Mouse (Mus musculus) thymus, postnatal 0 days (tissue): Measurements from ENCODE around the gene Nr1h4. TPM values are rescaled to one million over a fixed set of nuclear protein-coding genes. Genes with fewer than 3 reads are reported as not detected.

Source experiments
- DNase-seq: peaks from one replicate; pipeline ENCODE4 v3.0.0-alpha.2; 2015; ENCODE audit warnings: low spot score
- polyA plus RNA-seq: library from polyadenylated mRNA; unstranded; fragments of >200 nt; fragmentation: Nextera tagmentation; extraction: Ambion mirVana; gene quantifications from 2 replicates; pipeline ENCODE4 v1.2.1, GENCODE M21; 2015

The Nr1h4 gene
- polyA plus RNA-seq, 1 experiment from 2014 or later: 0.20 TPM

DNA sequence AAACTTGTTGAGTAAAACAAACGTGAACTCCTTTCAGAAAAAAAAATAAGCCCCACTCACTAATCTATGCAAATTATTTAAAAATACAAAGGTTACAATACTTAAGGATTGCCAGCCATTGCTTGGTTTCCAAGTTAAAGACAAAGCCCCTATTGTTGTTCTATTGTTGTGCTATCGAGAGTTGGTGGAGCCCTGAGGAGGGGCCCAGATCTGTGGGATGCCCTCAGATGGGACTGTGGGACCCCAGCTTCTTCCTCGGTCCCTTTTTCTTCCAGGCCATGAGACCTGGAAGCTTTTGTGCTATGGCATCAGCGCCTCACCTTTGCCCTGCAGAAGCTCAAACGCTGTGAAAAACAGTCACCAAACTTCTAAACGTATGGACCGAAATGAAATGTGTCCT, 51.7 kb downstream of the Nr1h4 start:
- no peak for DNase-seq

DNA sequence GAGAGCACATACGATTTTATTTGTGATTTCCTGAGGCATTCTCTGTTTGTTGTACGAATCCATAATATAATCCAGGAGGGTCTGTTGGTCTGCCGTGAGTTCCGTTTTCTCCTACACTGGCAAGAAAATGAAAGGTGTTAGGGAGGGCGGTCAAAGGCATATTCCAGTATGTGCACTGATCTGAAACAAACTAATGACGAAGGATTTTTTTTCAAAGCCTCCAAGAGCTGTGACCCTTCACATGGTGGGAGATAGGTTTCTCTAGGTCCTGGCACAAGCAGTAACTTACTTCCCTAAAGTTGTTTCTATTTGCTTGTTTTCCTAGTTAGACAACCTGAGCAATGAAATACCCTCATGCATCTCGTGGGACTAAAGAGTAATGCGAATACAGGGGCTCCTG, 54.6 kb downstream of the Nr1h4 start:
- DNase-seq: no peak

GRCm38 (mm10) chr10:89470596-89471353, 62.6 kb downstream of the Nr1h4 start:
- no peak for DNase-seq

DNA sequence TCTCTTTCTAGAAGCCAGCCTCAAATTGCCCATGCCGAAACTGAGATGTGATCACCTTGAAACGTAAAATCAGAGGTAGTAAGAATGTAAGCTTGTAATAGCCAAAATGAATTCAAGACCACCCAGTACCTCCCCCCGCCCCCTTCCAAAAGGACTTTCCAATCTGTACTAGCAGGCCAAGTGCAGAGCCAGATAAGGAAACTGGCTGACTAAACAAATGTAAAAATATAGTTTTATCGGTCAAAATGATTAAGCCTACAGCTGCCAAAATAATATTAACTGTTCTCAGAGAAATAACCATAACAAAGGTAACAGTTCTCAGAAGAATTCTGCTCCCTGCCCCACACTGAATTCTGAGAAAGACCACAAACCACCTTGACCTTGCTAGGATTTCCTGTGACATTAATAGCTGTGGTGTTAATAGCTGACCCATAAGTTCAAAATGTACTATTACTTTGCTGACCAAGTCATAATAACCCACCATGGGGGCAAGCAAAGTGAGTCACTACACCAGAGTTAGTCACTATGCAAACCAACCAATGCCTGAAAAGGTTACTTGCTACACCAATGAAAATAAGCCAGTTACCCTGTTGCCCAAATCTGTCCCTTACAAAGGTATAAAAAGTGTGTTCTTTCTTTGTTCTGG, 68.5 kb downstream of the Nr1h4 start:
- no peak for DNase-seq

- peak; percentile 57 for DNase-seq
Measured at GRCm38 (mm10) chr10:89462890-89463289, 70.5 kb downstream of the Nr1h4 start.

GRCm38 (mm10) chr10:89461856-89462507, 71.4 kb downstream of the Nr1h4 start:
- peak; percentile 94 for DNase-seq

GRCm38 (mm10) chr10:89460972-89461371, 72.4 kb downstream of the Nr1h4 start:
- DNase-seq: no peak

DNA sequence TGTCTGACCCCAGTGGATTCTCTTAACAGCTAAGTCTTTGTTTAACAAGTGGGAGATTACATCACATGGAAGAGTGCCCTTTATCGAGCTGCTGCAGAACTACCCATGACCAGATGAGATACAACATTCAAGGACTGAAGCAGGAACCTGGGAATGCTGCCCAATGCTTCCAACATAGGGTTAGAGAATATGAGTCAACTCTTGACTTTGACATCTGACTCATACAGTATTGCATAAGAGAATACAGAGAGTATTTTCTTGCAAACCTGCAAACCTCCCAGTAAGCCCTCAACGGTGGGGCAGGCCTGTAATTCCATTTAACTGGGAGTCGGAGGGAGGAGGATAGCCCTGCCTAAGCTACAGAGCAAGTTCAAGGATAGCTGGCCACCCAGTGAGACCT, 74.6 kb downstream of the Nr1h4 start:
- DNase-seq: no peak

DNA sequence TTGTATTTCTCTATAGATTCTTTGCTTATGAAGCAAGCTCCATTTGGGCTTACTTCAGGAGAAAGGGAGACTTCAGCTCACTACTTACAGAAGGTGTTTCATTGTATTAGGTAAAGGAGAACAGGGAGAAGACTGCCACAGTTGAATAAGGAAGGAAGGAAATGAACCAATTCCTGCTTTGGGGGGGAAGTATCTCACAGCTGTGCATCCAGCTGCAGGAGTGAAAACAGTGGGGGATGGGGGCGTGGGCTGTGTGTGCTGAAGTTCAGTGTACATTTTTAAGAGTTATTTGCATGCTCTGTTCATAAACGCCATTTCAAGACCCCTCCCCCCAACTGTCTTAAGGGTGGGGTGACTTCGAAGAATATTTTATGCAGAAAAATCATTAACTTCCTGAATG, 79.6 kb downstream of the Nr1h4 start:
- DNase-seq: peak; percentile 14

DNA sequence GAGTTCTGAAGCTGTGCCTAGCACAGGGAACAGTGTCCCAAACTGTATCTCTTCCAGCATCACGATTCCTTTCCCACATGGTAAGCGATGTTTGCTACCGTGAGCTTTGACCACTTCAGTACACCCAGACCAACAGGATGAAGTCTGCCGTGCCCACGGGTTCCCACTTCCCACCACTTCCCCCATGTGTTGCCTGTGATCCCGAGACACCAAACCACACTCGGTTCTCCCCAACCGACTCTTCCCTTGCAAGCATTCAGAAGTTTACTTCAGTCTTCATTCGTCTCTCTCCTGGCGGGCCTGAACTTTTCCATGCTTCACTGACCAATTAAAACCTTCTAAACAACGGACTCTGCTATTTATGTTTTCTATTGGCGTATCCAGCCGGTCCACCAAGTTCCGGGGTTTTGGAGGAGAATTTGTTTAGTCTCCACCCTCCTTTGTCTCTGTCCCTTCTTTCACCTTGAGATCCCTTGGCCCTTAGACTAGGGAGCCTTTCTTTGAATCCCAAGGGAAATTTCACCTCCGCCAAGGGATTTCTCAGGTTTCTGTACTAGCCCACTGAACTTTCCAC, 80.2 kb downstream of the Nr1h4 start:
- DNase-seq: no peak

- DNase-seq: no peak
Measured at GRCm38 (mm10) chr10:89450411-89450810, 83.0 kb downstream of the Nr1h4 start.

DNA sequence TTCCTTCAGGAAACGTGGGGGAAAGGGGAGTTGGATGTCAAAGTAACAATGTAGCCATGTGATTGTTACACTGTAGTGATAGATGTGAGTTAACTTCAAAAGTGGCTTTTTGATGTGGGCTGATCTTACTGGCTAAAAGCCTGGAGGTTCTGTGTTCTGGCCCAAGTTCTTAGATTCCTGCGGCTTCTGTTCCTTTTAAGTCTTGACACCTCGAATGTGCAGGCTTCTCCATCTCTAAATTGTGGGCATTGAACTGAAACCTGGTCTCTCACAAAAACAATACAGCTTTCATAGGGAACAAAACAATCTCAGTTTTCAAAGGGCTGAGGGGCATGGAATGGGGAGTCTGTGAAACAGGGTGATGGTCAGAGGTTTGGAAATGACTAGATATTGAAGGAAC, 89.0 kb downstream of the Nr1h4 start:
- DNase-seq: no peak

DNA sequence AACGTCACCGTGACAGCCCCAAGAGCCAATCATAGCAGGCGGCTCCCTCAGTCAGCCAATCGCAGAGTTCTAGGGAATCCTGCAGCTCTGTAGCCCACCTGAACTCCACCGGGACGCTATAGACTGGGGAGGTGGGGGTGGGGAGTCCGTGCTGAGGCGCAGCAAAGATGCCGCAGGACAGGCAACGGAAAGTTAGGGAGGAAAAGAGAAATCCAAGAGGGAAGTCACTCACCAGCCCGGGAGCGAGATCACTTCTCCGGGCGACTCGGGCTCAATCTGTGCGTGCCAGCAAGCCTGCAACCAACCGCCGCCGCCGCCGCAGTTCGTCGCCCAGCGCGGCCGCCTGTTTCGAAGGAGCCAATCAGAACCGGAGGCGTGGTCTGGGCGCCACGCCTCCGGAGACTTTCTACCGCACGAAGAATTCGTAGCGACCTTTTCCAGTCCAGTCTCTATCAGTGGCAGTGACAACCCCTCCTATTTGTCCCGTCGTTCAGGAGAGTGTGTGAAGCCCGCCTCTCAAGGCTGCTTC, 89.7 kb downstream of the Nr1h4 start, which contains the start of gene Gas2l3:
TSS of gene Gas2l3 (minus strand) at position 345 of the 529 bp plus-strand sequence.
- peak; percentile 88 for DNase-seq

DNA sequence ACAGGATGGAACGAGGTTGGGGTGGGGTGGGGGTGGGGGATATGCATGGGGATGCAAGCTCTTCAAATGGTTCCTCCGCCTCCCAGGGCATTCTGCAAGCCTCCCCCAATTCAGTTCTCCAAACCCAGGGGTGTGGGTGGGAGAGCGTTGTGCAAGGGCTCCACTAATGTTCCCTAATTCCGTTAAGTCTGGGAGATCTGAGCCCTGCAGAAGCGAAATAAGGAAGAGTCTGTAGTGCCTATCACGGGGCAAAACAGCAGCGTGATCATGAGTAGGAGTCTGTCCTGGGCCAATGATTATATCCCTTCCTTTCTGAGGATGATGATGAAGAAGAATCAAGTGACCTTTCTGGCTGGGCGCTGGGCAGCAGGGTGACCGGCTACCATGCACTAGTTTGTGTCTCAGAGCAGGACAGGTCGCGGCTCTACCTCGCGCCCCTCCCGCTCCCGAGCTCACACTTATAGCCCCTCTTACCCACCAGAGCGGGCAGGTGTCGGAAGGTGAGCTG, 90.2 kb downstream of the Nr1h4 start:
- DNase-seq: peak; percentile 12

GRCm38 (mm10) chr10:89442640-89443039, 90.7 kb downstream of the Nr1h4 start:
- DNase-seq: no peak

GRCm38 (mm10) chr10:89441961-89442360, 91.4 kb downstream of the Nr1h4 start:
- DNase-seq: no peak

DNA sequence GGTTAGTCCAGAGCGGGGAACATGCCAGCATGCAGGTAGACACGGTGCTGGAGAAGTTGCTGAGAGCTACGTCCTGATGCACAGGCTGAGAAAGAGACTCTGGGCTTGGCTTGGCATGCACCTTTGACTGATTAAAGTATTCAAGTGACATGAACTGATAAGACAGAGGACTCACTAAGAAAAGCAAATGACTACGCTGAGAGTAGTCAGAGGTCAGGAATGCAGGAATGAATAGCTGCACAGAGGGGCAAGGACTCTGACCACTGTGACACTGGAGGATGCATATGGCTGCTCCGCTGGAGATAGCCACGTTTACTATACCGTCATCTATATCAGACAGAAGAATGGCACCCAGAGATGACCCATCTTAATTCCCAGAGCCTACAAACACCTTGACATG, 94.0 kb downstream of the Nr1h4 start:
- DNase-seq: no peak

DNA sequence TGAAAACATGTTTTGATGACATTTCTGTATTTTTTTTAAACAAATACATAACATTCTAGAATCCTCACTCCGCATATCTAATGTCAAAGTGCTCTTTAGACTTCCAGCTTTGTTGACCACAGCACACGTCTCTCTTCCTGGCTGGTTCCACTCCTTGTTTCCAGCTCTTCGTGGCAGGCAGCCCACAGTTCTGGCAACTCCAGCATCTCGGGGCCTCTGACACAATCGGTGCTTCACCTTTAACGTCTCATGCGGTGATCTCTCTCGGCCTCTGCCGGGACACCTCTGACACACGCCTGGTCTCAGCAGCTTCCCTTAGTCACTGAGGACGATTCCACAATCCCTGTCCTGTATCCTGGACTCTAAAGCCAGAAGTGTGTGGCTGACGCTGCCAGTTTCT, 95.4 kb downstream of the Nr1h4 start:
- no peak for DNase-seq

DNA sequence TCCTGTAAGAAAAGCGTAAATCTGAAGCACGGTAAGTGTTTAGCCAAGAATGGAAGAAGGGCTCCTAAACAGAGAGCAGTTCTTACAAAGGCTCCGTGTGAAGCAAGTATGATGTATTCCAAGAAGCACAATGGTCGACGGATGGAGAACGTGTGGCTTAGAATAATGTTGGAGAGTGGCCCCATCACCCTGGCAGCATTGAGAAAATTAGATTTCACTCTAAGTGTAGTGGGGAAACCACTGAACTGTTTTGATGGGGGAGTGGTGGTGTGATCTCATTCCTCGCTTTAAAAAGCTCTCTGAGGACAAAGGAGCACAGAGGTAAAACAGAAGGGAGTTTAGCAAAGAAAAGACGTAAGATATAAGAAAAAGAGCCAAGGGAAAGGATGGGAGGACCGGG, 95.9 kb downstream of the Nr1h4 start:
- no peak for DNase-seq

GRCm38 (mm10) chr10:89435920-89436319, 97.5 kb downstream of the Nr1h4 start:
- DNase-seq: no peak

- DNase-seq: no peak
Measured at GRCm38 (mm10) chr10:89435413-89435812, 98.0 kb downstream of the Nr1h4 start.
